Mouse (Mus musculus): ENCODE data around the gene Clcn5. TPM values are rescaled to one million over a fixed set of nuclear protein-coding genes. Genes with fewer than 3 reads are reported as not detected.

Clcn5 gene
- polyA plus RNA-seq, 1 experiment from 2014 or later: 1.3 TPM

GRCm38 (mm10) chrX:7187455-7188310, 131.5 kb downstream of the Clcn5 start:
- Histone ChIP-seq H3K4me1 (ENCODE audit: insufficient read depth) (no peaks in the 10 kb centered on the region), H3K36me3 (replicated peaks; ENCODE audit: insufficient read depth, low read length) (no peaks in the 10 kb centered on the region), H3K9ac (replicated peaks) (no peak overlapping the region), H3K9me3 (ENCODE audit: low read length) (no peaks in the 10 kb centered on the region), H3K4me3 (ENCODE audit: low read depth, low read length) (peak overlapping the region; percentile 13), H3K27me3 (ENCODE audit: insufficient read depth, low read length) (no peaks in the 10 kb centered on the region), H3K27ac (ENCODE audit: low read depth) (no peak overlapping the region), H3K4me2 (ENCODE audit: low read depth, low read length) (peak overlapping the region; percentile 54)
- TF ChIP-seq EP300 (IDR thresholded peaks at IDR 0.05; ENCODE audit: low read depth): no peak
- no peak for TF ChIP-seq CTCF (IDR thresholded peaks at IDR 0.05; ENCODE audit: low read depth)
- ATAC-seq (no peak), DNase-seq (no peak)
- 40% methylated on average over 10 of the region's 10 CpGs for WGBS (ENCODE audit: insufficient replicate concordance)

- Histone ChIP-seq H3K27me3 (ENCODE audit: insufficient read depth, low read length) (no peaks in the 10 kb centered on the region), H3K4me3 (ENCODE audit: low read depth, low read length) (no peak overlapping the region), H3K27ac (ENCODE audit: low read depth) (no peak overlapping the region), H3K9ac (replicated peaks) (no peak overlapping the region), H3K9me3 (ENCODE audit: low read length) (no peaks in the 10 kb centered on the region), H3K36me3 (replicated peaks; ENCODE audit: insufficient read depth, low read length) (no peaks in the 10 kb centered on the region), H3K4me1 (ENCODE audit: insufficient read depth) (no peaks in the 10 kb centered on the region), H3K4me2 (ENCODE audit: low read depth, low read length) (no peak overlapping the region)
- ATAC-seq (no peak), DNase-seq (no peak)
- TF ChIP-seq EP300 (IDR thresholded peaks at IDR 0.05; ENCODE audit: low read depth) (no peak), CTCF (IDR thresholded peaks at IDR 0.05; ENCODE audit: low read depth) (no peak)
- 77% methylated on average over 5 of the region's 5 CpGs for WGBS (ENCODE audit: insufficient replicate concordance)
These were observed 149.0 kb downstream of the Clcn5 start for GRCm38 (mm10) chrX:7170156-7170555.

- Histone ChIP-seq H3K4me3 (ENCODE audit: low read depth, low read length) (no peak overlapping the region), H3K27me3 (ENCODE audit: insufficient read depth, low read length) (no peaks in the 10 kb centered on the region), H3K4me1 (ENCODE audit: insufficient read depth) (no peaks in the 10 kb centered on the region), H3K27ac (ENCODE audit: low read depth) (no peak overlapping the region), H3K9ac (replicated peaks) (no peak overlapping the region), H3K36me3 (replicated peaks; ENCODE audit: insufficient read depth, low read length) (no peaks in the 10 kb centered on the region), H3K4me2 (ENCODE audit: low read depth, low read length) (no peak overlapping the region), H3K9me3 (ENCODE audit: low read length) (no peaks in the 10 kb centered on the region)
- 48% methylated on average over 5 of the region's 5 CpGs for WGBS (ENCODE audit: insufficient replicate concordance)
- DNase-seq: no peak
- TF ChIP-seq CTCF (IDR thresholded peaks at IDR 0.05; ENCODE audit: low read depth) (no peak), EP300 (IDR thresholded peaks at IDR 0.05; ENCODE audit: low read depth) (no peak)
- ATAC-seq: no peak
These were observed 150.4 kb downstream of the Clcn5 start for GRCm38 (mm10) chrX:7168799-7169198.

GRCm38 (mm10) chrX:7157976-7158375, 161.2 kb downstream of the Clcn5 start:
- H3K4me3 ChIP-seq (ENCODE audit: low read depth, low read length): no peak overlapping the region
- ATAC-seq (no peak), DNase-seq (no peak)
- H3K9me3 ChIP-seq (ENCODE audit: low read length): no peaks in the 10 kb centered on the region
- H3K4me1 ChIP-seq (ENCODE audit: insufficient read depth): no peaks in the 10 kb centered on the region
- H3K4me2 ChIP-seq (ENCODE audit: low read depth, low read length): no peak overlapping the region
- WGBS (ENCODE audit: insufficient replicate concordance): 55% methylated on average over 3 of the region's 3 CpGs
- H3K27me3 ChIP-seq (ENCODE audit: insufficient read depth, low read length): no peaks in the 10 kb centered on the region
- H3K9ac ChIP-seq (replicated peaks): no peak overlapping the region
- TF ChIP-seq EP300 (IDR thresholded peaks at IDR 0.05; ENCODE audit: low read depth) (no peak), CTCF (IDR thresholded peaks at IDR 0.05; ENCODE audit: low read depth) (no peak)
- H3K27ac ChIP-seq (ENCODE audit: low read depth): no peak overlapping the region
- H3K36me3 ChIP-seq (replicated peaks; ENCODE audit: insufficient read depth, low read length): 0 out of 2 replicates have a peak, but pooled peaks cover 3% of the 10 kb centered on the region

GRCm38 (mm10) chrX:7156026-7156732, 163.0 kb downstream of the Clcn5 start:
- ATAC-seq: no peak
- WGBS (ENCODE audit: insufficient replicate concordance): 80% methylated on average over 6 of the region's 6 CpGs
- TF ChIP-seq EP300 (IDR thresholded peaks at IDR 0.05; ENCODE audit: low read depth) (no peak), CTCF (IDR thresholded peaks at IDR 0.05; ENCODE audit: low read depth) (no peak)

GRCm38 (mm10) chrX:7150129-7150528, 169.0 kb downstream of the Clcn5 start:
- 66% methylated on average over 4 of the region's 4 CpGs for WGBS (ENCODE audit: insufficient replicate concordance)
- Histone ChIP-seq H3K36me3 (replicated peaks; ENCODE audit: insufficient read depth, low read length) (no peaks in the 10 kb centered on the region), H3K9ac (replicated peaks) (no peak overlapping the region), H3K9me3 (ENCODE audit: low read length) (no peaks in the 10 kb centered on the region), H3K27ac (ENCODE audit: low read depth) (no peak overlapping the region), H3K27me3 (ENCODE audit: insufficient read depth, low read length) (no peaks in the 10 kb centered on the region), H3K4me2 (ENCODE audit: low read depth, low read length) (no peak overlapping the region), H3K4me1 (ENCODE audit: insufficient read depth) (no peaks in the 10 kb centered on the region), H3K4me3 (ENCODE audit: low read depth, low read length) (no peak overlapping the region)
- DNase-seq (no peak), ATAC-seq (no peak)
- TF ChIP-seq EP300 (IDR thresholded peaks at IDR 0.05; ENCODE audit: low read depth): no peak
- TF ChIP-seq CTCF (IDR thresholded peaks at IDR 0.05; ENCODE audit: low read depth): peak; percentile 26

More at GRCm38 (mm10) chrX:7156026-7156732, 163.0 kb downstream of the Clcn5 start:
- Histone ChIP-seq H3K9me3 (ENCODE audit: low read length) (no peaks in the 10 kb centered on the region), H3K9ac (replicated peaks) (no peak overlapping the region), H3K36me3 (replicated peaks; ENCODE audit: insufficient read depth, low read length) (no peaks in the 10 kb centered on the region), H3K4me3 (ENCODE audit: low read depth, low read length) (no peak overlapping the region), H3K4me2 (ENCODE audit: low read depth, low read length) (no peak overlapping the region), H3K27me3 (ENCODE audit: insufficient read depth, low read length) (no peaks in the 10 kb centered on the region), H3K4me1 (ENCODE audit: insufficient read depth) (no peaks in the 10 kb centered on the region), H3K27ac (ENCODE audit: low read depth) (no peak overlapping the region)
- DNase-seq: no peak
